Mouse (Mus musculus) megakaryocyte, embryonic 14.5 days (primary cell): ENCODE measurements around the gene Gapdh. TPM values are rescaled to one million over a fixed set of nuclear protein-coding genes. Genes with fewer than 3 reads are reported as not detected.

Experiments used
- H3K27me3 ChIP-seq: replicated peaks from 2 replicates; pipeline ENCODE3; 2012; ENCODE audit warnings: inconsistent platforms
- H3K36me3 ChIP-seq: replicated peaks from 2 replicates; pipeline ENCODE3; 2012; ENCODE audit warnings: low read length, inconsistent platforms, mixed read lengths
- H3K4me1 ChIP-seq: 2 replicates; pipeline ENCODE4 v1.6.1; 2012; ENCODE audit warnings: inconsistent platforms
- H3K4me3 ChIP-seq: replicated peaks from 2 replicates; pipeline ENCODE3; 2012; ENCODE audit warnings: moderate library complexity, mild to moderate bottlenecking, inconsistent platforms
- H3K9me3 ChIP-seq: 2 replicates; pipeline ENCODE4 v1.6.1; 2012; ENCODE audit warnings: inconsistent platforms
- FLI1 ChIP-seq: IDR thresholded peaks from 2 replicates; pipeline ENCODE4 v1.6.1; 2012; ENCODE audit warnings: low read length, inconsistent platforms, mixed read lengths
- GATA1 ChIP-seq: IDR thresholded peaks from 3 replicates; pipeline ENCODE4 v1.6.1; 2012; ENCODE audit warnings: mixed read lengths, low read length, inconsistent platforms, borderline replicate concordance
- polyA plus RNA-seq: library from polyadenylated mRNA; stranded (reverse); fragments of >175 nt; gene quantifications from 2 replicates; pipeline ENCODE4 v1.2.3, GENCODE M21; 2012; ENCODE audit warnings: low replicate concordance; ENCODE audit not compliant: insufficient read depth

The Gapdh gene
- polyA plus RNA-seq, 1 experiment: 19,384 TPM

DNA sequence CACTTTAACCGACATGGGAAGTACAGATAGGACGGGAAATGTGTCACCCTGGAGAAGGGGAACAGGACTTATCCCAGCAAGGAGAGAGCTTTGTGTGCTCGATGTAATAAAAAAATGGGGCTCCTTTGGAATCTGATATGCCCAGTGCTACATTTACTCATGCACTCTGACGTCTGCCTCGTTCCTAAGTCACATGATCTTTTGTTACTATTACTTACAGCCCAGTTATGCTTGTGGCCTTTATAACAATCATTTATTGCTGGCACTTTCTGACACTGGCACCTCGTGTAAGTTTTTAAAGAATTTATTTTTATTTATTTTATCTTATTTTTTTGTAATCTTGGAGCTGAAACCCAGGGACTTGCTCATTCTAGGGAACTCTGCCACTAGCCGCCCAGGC is 27.1 kb upstream of the Gapdh start:
- no peaks in the 10 kb centered on the region for H3K27me3 ChIP-seq
- TF ChIP-seq GATA1 (no peak), FLI1 (no peak)
- no peaks in the 10 kb centered on the region for H3K9me3 ChIP-seq
- peaks cover 27% of the 10 kb centered on the region for H3K4me1 ChIP-seq
- H3K4me3 ChIP-seq: peak overlapping the region; percentile 84
- H3K36me3 ChIP-seq: peaks cover 44% of the 10 kb centered on the region

- Histone ChIP-seq H3K27me3 (no peaks in the 10 kb centered on the region), H3K9me3 (no peaks in the 10 kb centered on the region), H3K4me1 (peaks cover 27% of the 10 kb centered on the region), H3K4me3 (peak overlapping the region; percentile 99), H3K36me3 (peaks cover 47% of the 10 kb centered on the region)
- TF ChIP-seq FLI1 (no peak), GATA1 (no peak)
Observed at GRCm38 (mm10) chr6:125192841-125193240, 26.6 kb upstream of the Gapdh start.

GRCm38 (mm10) chr6:125192016-125192714 is 25.9 kb upstream of the Gapdh start:
- Histone ChIP-seq H3K27me3 (no peaks in the 10 kb centered on the region), H3K9me3 (no peaks in the 10 kb centered on the region), H3K4me3 (peak overlapping the region; percentile 99), H3K4me1 (peaks cover 33% of the 10 kb centered on the region), H3K36me3 (peaks cover 53% of the 10 kb centered on the region)
- TF ChIP-seq GATA1: no peak

GRCm38 (mm10) chr6:125191332-125192015 is 25.2 kb upstream of the Gapdh start, which contains the start of the genes Ncapd2 and Mrpl51:
Gene Ncapd2, minus strand, starts transcription at chr6:125191701.
Gene Mrpl51, plus strand, starts transcription at chr6:125191801.
- Histone ChIP-seq H3K9me3 (no peaks in the 10 kb centered on the region), H3K4me1 (peaks cover 35% of the 10 kb centered on the region), H3K36me3 (peaks cover 57% of the 10 kb centered on the region), H3K4me3 (peak within 1 kb of the TSS; percentile 99), H3K27me3 (no peaks in the 10 kb centered on the region)
- TF ChIP-seq GATA1 (no peak), FLI1 (no peak)

- H3K36me3 ChIP-seq: peaks cover 57% of the 10 kb centered on the region
- peaks cover 34% of the 10 kb centered on the region for H3K4me1 ChIP-seq
- peak overlapping the region; percentile 99 for H3K4me3 ChIP-seq
- H3K27me3 ChIP-seq: no peaks in the 10 kb centered on the region
- TF ChIP-seq GATA1: no peak
- H3K9me3 ChIP-seq: no peaks in the 10 kb centered on the region
Observed at GRCm38 (mm10) chr6:125190816-125191215, 24.5 kb upstream of the Gapdh start.

DNA sequence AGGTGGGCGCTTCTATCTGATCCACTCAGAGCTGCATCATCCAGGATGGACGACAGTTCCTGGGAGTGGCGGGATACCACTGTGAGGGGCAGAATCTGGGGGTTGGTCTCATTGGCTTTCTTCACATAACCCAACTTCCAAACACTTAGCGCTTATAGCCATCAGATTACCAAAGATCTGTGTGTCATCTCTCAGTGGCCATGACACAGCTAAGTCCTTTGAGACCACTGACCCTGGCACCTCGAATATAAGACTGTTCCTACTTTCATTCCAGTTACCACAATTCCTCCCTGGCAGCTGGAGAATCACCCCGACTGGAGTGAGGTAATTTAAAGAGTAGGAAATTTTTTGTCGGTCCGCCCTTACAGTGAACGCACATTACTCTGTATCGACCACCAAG is 19.9 kb upstream of the Gapdh start:
- Histone ChIP-seq H3K27me3 (no peaks in the 10 kb centered on the region), H3K36me3 (peaks cover 82% of the 10 kb centered on the region), H3K4me3 (no peak overlapping the region)

GRCm38 (mm10) chr6:125182133-125182532 is 15.9 kb upstream of the Gapdh start:
- H3K27me3 ChIP-seq: no peaks in the 10 kb centered on the region
- peaks cover 95% of the 10 kb centered on the region for H3K36me3 ChIP-seq
- peaks cover 4% of the 10 kb centered on the region; the same call in 1 of the 2 replicates for H3K4me1 ChIP-seq
- no peak overlapping the region for H3K4me3 ChIP-seq
- no peaks in the 10 kb centered on the region for H3K9me3 ChIP-seq
- TF ChIP-seq GATA1 (no peak), FLI1 (no peak)

More for the DNA sequence above, 19.9 kb upstream of the Gapdh start:
- H3K9me3 ChIP-seq: no peaks in the 10 kb centered on the region
- peaks cover 21% of the 10 kb centered on the region for H3K4me1 ChIP-seq
- no peak for TF ChIP-seq GATA1
- TF ChIP-seq FLI1: no peak

GRCm38 (mm10) chr6:125179601-125180000 is 13.3 kb upstream of the Gapdh start:
- Histone ChIP-seq H3K27me3 (no peaks in the 10 kb centered on the region), H3K36me3 (peaks cover 95% of the 10 kb centered on the region), H3K9me3 (no peaks in the 10 kb centered on the region), H3K4me3 (no peak overlapping the region), H3K4me1 (0 out of 2 replicates have a peak, but pooled peaks cover 3% of the 10 kb centered on the region)
- TF ChIP-seq FLI1 (no peak), GATA1 (no peak)

DNA sequence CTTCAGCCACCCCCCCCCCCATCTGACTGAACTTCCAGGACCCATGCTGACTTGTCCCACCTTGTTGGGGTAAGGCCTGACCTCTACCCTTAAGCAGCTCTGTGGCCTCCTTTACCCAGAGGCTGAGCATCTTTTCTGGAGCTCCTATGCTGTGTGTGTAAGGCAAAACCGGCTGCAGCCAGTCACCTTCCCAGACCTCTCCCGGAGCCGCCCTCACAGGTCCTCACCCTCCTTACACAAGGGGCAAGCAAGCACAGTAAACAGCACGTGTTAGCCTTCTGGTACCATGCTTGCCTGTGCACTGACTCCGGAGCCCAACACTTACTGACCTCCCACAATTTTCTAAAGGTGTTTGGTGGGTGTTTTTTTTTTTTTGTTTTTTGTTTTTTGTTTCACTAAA is 9.2 kb upstream of the Gapdh start:
- H3K9me3 ChIP-seq: no peaks in the 10 kb centered on the region
- H3K36me3 ChIP-seq: peaks cover 97% of the 10 kb centered on the region
- no peak for TF ChIP-seq FLI1
- TF ChIP-seq GATA1: no peak
- no peaks in the 10 kb centered on the region for H3K27me3 ChIP-seq
- H3K4me3 ChIP-seq: no peak overlapping the region
- no peaks in the 10 kb centered on the region for H3K4me1 ChIP-seq

GRCm38 (mm10) chr6:125173256-125173655 is 7.0 kb upstream of the Gapdh start:
- no peak for TF ChIP-seq FLI1
- no peak for TF ChIP-seq GATA1
- Histone ChIP-seq H3K27me3 (no peaks in the 10 kb centered on the region), H3K9me3 (no peaks in the 10 kb centered on the region), H3K4me1 (peaks cover 16% of the 10 kb centered on the region), H3K4me3 (no peak overlapping the region), H3K36me3 (peaks cover 99% of the 10 kb centered on the region)
